Mouse (Mus musculus) T-cell, adult 66 days (primary cell): ENCODE results near the gene Lsm3. TPM values are rescaled to one million over a fixed set of nuclear protein-coding genes. Genes with fewer than 3 reads are reported as not detected.

Experiments
- total RNA-seq, 2 experiments: library from RNA; stranded (reverse); gene quantifications; 3 replicates in 1 of 2; 4 replicates in 1 of 2; pipeline ENCODE4 v1.2.4; 2023

Gene Lsm3
- total RNA-seq = 10 to 100 TPM; 72.4 to 80.1 TPM

DNA sequence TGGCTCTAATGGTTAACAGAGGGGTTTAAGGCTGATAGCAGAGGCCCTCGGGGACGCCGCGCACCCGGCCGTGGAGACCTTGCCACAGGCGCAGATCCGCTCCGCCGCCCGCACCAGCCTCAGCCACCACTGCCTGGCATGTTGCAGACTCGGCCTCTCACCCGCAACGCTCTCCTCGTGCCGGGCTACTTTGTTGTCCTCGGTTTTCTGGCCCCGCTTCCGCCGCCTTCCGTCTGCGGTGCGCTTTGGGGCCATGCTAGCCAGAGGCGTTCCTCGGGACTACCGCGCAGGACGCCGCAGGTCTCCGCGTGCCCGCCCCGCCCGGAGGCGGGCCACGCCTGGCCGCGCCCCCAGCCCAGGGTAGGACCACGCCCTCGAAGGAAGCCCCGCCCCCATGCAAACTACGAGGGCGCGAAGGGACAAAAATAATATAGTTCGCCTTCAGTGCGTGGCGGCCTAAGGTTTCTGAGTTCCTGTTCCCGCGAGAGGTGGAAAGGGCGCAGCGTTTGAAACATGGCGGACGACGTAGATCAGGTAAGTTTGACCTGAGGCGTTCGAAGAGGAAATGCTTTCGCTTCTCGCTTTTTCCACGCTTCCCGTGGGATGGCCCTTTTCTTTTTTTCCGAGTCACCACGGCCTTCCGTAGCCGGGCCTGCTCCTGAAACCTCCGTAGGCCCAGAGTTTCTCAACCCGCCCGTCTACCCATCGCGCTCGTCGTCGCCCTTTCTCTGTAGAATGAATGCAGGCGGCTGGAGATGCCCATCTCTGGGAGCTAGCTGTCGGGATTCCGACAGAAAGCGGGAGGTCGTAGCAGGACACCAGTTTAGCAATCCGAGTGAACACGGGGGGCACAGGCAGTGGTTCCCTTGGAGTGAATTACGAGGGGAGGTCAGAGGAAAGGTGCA lies at the start of gene Lsm3, which contains the start of gene Xpc:
TSS of gene Lsm3 (plus strand) at position 384 of the 905 bp plus-strand sequence.
TSS of gene Xpc (minus strand) at position 344 of the 905 bp plus-strand sequence.

DNA sequence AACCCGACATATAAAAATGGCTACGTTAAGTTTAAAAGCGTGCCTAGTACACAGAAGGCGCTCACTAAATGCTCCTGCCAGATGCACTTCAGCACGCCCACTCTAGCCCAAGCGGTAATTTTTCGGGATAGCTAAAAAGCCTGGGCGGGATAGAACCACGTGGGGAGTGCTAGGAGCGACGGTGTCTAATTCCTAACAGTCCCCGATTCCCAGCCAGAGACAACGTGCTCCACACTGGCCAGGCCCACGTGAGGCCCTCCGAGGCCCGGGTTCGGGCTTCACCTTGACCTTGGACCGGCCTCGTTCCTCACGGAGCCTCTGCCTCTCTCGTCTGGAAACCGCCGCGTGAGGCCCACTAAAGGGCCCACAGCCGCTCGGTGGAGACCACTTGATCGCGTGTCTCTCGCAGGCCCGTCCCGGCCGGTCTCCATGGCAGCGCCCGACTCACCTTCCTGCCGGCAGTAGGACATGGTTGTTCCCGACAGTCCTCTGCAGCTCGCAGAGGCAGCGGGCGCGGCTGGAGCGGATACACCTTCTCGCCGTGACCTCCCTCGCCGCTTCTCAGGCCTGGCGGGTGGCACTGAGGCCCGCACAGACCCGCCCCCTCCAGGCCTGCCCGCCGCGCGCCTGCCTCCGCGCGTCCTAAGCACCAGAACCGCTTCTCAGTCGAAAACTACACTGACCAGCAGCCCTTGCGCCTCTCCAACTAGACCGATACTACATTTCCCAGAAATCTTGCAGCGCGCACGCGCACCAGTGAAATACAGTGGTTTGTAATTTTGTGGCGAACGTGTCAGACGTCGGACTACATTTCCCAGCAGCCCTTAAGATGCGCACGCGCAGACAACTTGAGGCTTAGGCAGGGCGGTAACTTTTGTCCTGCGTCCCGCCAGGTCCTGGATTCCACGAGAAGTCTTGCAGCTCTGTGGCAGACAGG lies 42.6 kb upstream of the Lsm3 start, which contains the start of the genes Chchd4 and Tmem43:
TSS of gene Chchd4 (minus strand) at position 679 of the 937 bp plus-strand sequence.
TSS of gene Tmem43 (plus strand) at position 836 of the 937 bp plus-strand sequence.

Other genes with a start within 250 kb of the Lsm3 start
- not detected for gene Wnt7a, start 104.6 kb upstream of the Lsm3 start, total RNA-seq
- gene Chchd4, start 42.4 kb upstream of the Lsm3 start, total RNA-seq = 1 to 10 TPM; 7.1 to 7.6 TPM
- gene Tmem43, start 42.2 kb upstream of the Lsm3 start, total RNA-seq = 10 to 100 TPM; 45.5 to 51.3 TPM
- gene Xpc, start within 50 bp of the Lsm3 start, total RNA-seq = 10 to 100 TPM; 25.7 to 27.6 TPM
- 100 to 1,000 TPM; 113 to 115 TPM for gene Slc6a6, start 168.1 kb downstream of the Lsm3 start, total RNA-seq